Mouse (Mus musculus) CH12.LX (cell line): Measurements from ENCODE around the gene Ndufs2. TPM values are rescaled to one million over a fixed set of nuclear protein-coding genes. Genes with fewer than 3 reads are reported as not detected.

Source experiments
- DNase-seq: peaks from one replicate; pipeline ENCODE4 v3.0.0-alpha.2; 2013; ENCODE audit errors: extremely low read depth
- H3K27ac ChIP-seq: 2 replicates; pipeline ENCODE4 v1.5.1; 2012; ENCODE audit warnings: low read depth, mild to moderate bottlenecking, control low read depth, moderate library complexity; ENCODE audit not compliant: insufficient read depth
- H3K27me3 ChIP-seq: replicated peaks from 2 replicates; pipeline ENCODE3; 2012; ENCODE audit warnings: inconsistent platforms
- H3K36me3 ChIP-seq, 2 experiments: replicated peaks in 1 of 2; 2 replicates each; pipeline versions ENCODE3 to v1.6.1; 2012; ENCODE audit warnings: inconsistent platforms in 1 of 2, low read length in 1 of 2, mild to moderate bottlenecking in 1 of 2, mixed read lengths in 1 of 2, moderate library complexity in 1 of 2; ENCODE audit not compliant: control insufficient read depth in 1 of 2, insufficient read depth in 1 of 2
- H3K4me1 ChIP-seq, 2 experiments: 2 replicates each; pipeline ENCODE4 v1.6.1; 2012; ENCODE audit warnings: inconsistent platforms in 1 of 2, moderate library complexity in 1 of 2; ENCODE audit not compliant: insufficient read depth in 2 of 2, control insufficient read depth in 1 of 2
- H3K4me2 ChIP-seq: 2 replicates; pipeline ENCODE4 v1.6.1; 2012; ENCODE audit warnings: low read depth, mild to moderate bottlenecking, control low read depth; ENCODE audit not compliant: poor library complexity, insufficient read depth, severe bottlenecking
- H3K4me3 ChIP-seq, 3 experiments: fragments of 150-350 bp in 1 of 3; sonication (generic) in 1 of 3; replicated peaks in 1 of 3; 2 replicates each; pipeline versions ENCODE3 to v1.5.1; 2011 to 2012; ENCODE audit warnings: low read depth in 2 of 3, low read length in 2 of 3, mild to moderate bottlenecking in 2 of 3, moderate library complexity in 2 of 3, control low read depth in 1 of 3, improper control_type of control experiment in 1 of 3, inconsistent platforms in 1 of 3, mixed read lengths in 1 of 3; ENCODE audit not compliant: poor library complexity in 1 of 3
- H3K79me2 ChIP-seq: replicated peaks from 2 replicates; pipeline ENCODE4 v1.6.1; 2012; ENCODE audit warnings: mild to moderate bottlenecking, moderate library complexity; ENCODE audit not compliant: control insufficient read depth, poor library complexity, insufficient read depth, severe bottlenecking; ENCODE audit errors: extremely low read depth
- H3K9ac ChIP-seq: 2 replicates; pipeline ENCODE4 v1.6.1; 2012; ENCODE audit warnings: low read depth, mild to moderate bottlenecking, control low read depth, moderate library complexity; ENCODE audit not compliant: insufficient read depth
- H3K9me3 ChIP-seq: replicated peaks from 2 replicates; pipeline ENCODE3; 2012; ENCODE audit warnings: low read length, inconsistent platforms, mixed read lengths
- CHD1 ChIP-seq: IDR thresholded peaks from 2 replicates; pipeline ENCODE4 v1.6.1; 2012; ENCODE audit warnings: low read depth, low read length, improper control_type of control experiment, inconsistent platforms
- CHD2 ChIP-seq: IDR thresholded peaks from 2 replicates; pipeline ENCODE4 v1.6.1; 2011; ENCODE audit warnings: low read length, improper control_type of control experiment
- CTCF ChIP-seq, 2 experiments: IDR thresholded peaks in 1 of 2; conservative IDR thresholded peaks in 1 of 2; 2 replicates each; pipeline ENCODE4 v1.5.1; 2011 to 2012; ENCODE audit warnings: low read depth in 2 of 2, low read length in 2 of 2, improper control_type of control experiment in 1 of 2, inconsistent platforms in 1 of 2, mild to moderate bottlenecking in 1 of 2, moderate library complexity in 1 of 2
- EP300 ChIP-seq: IDR thresholded peaks from 2 replicates; pipeline ENCODE4 v1.6.1; 2011; ENCODE audit warnings: low read length, improper control_type of control experiment
- IRF4 ChIP-seq: IDR thresholded peaks from 2 replicates; pipeline ENCODE4 v1.6.1; 2014; ENCODE audit warnings: low read depth, mild to moderate bottlenecking, inconsistent platforms, low read length, improper control_type of control experiment
- MEF2A ChIP-seq: IDR thresholded peaks from 2 replicates; pipeline ENCODE4 v1.6.1; 2014; ENCODE audit warnings: low read depth, mild to moderate bottlenecking, inconsistent platforms, low read length, improper control_type of control experiment, borderline replicate concordance
- NELFE ChIP-seq: IDR thresholded peaks from 2 replicates; pipeline ENCODE4 v1.6.1; 2011; ENCODE audit warnings: low read depth, low read length, improper control_type of control experiment
- PAX5 ChIP-seq: IDR thresholded peaks from 2 replicates; pipeline ENCODE4 v1.6.1; 2012; ENCODE audit warnings: low read length, inconsistent platforms, mixed read lengths
- POLR2AphosphoS2 ChIP-seq: IDR thresholded peaks from 2 replicates; pipeline ENCODE4 v1.6.1; 2011; ENCODE audit warnings: low read depth, low read length, improper control_type of control experiment
- RAD21 ChIP-seq: IDR thresholded peaks from 2 replicates; pipeline ENCODE4 v1.6.1; 2011; ENCODE audit warnings: low read depth, mild to moderate bottlenecking, low read length, improper control_type of control experiment, moderate library complexity
- RCOR1 ChIP-seq: conservative IDR thresholded peaks from 2 replicates; pipeline ENCODE4 v1.6.1; 2012; ENCODE audit warnings: low read depth, mild to moderate bottlenecking, inconsistent platforms, low read length, improper control_type of control experiment
- SMC3 ChIP-seq: IDR thresholded peaks from 2 replicates; pipeline ENCODE4 v1.6.1; 2011; ENCODE audit warnings: low read depth, low read length, improper control_type of control experiment
- ZMIZ1 ChIP-seq: IDR thresholded peaks from 2 replicates; pipeline ENCODE4 v1.6.1; 2012; ENCODE audit warnings: low read depth, mild to moderate bottlenecking, inconsistent platforms, low read length, improper control_type of control experiment
- dilution Hi-C: fragments of 300-500 bp; cut with MboI; formaldehyde crosslinking; loops from 2 replicates; pipeline ENCODE4 v1.14.3; 2020; ENCODE audit warnings: low sequenced_read_pairs; ENCODE audit not compliant: extremely low pct_unique_long_range_greater_than_20kb, extremely low pct_ligation_motif_present
- in situ Hi-C: fragments of 300-500 bp; cut with MboI; formaldehyde crosslinking; loops from 3 replicates; pipeline ENCODE4 v1.14.3; 2019; ENCODE audit warnings: low sequenced_read_pairs, low pct_ligation_motif_present, low pct_unique_long_range_greater_than_20kb, mixed read lengths
- polyA plus RNA-seq: library from polyadenylated mRNA; unstranded; fragments of >175 nt; gene quantifications from 2 replicates; pipeline ENCODE4 v1.2.1, GENCODE M21; 2012; ENCODE audit warnings: low read depth; ENCODE audit not compliant: insufficient read length
- total RNA-seq, 2 experiments: library from RNA; depleted of rRNA; stranded (reverse); fragments of 300-350 nt in 1 of 2; fragments of >200 nt in 1 of 2; gene quantifications; 2 replicates each; pipeline ENCODE4 v1.2.3; 2012 to 2014

Gene Ndufs2
- total and polyA plus RNA-seq, 3 experiments: 242 to 265 (median 242) TPM

- no peak for DNase-seq
- TF ChIP-seq POLR2AphosphoS2 (no peak), IRF4 (no peak), NELFE (no peak), EP300 (no peak), CHD1 (no peak), CHD2 (no peak), MEF2A (no peak), RAD21 (no peak)
- no peak overlapping the region for H3K27ac ChIP-seq
- H3K36me3 ChIP-seq: peaks cover 77 to 94% of the 10 kb centered on the region in 2 experiments
- H3K9ac ChIP-seq: no peak overlapping the region
- dilution Hi-C loops (no loop called here), in situ Hi-C loops (no loop called here)
- H3K4me3 ChIP-seq: no peak overlapping the region
- H3K4me1 ChIP-seq: peaks cover 0 to 14% of the 10 kb centered on the region in 2 experiments; a peak in 2 of 4 replicates
- H3K27me3 ChIP-seq: no peaks in the 10 kb centered on the region
- peaks cover 10% of the 10 kb centered on the region for H3K79me2 ChIP-seq
- H3K4me2 ChIP-seq: no peak overlapping the region
- H3K9me3 ChIP-seq: no peaks in the 10 kb centered on the region
Measured at GRCm38 (mm10) chr1:171240911-171241310, 10.3 kb downstream of the Ndufs2 start.

DNA sequence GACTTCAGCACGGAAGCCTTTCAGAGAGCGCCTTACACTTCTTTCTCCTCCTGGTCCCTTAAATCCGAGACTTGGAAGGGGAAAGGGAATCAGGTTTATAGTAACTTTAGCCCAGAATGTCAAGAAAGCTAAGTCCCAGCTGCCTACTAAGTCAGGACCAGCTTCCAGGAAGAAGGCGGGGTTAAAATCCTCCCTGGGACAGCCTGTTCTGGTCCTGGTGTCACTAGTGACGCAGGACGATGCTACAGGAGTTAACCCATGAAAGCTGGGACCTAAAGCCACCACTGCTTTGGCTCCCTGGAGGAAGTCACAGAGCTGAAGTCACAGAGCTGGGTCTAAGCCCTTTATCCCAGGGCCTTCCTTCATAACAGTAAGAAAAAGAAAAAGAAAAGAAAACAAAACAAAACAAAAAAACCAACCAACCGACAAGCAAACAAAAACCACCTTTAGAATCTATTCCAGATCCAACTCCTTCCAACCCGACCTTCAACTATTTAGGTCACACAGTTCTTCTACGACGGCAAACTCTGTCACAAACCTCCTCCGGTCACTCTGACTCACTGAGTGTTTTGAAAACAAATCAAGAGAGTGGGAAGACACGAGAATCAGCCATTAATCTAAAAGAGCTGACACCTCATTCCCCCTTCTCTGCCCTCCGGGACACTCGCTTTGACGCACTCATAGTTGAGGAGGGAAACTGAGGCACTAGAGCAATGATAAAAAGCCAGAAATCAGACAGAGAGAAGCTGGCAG, 11.0 kb downstream of the Ndufs2 start:
- Histone ChIP-seq H3K9me3 (no peaks in the 10 kb centered on the region), H3K4me1 (peaks cover 0 to 9% of the 10 kb centered on the region in 2 experiments; a peak in 2 of 4 replicates), H3K27ac (no peak overlapping the region), H3K9ac (no peak overlapping the region), H3K4me3 (no peak overlapping the region), H3K36me3 (peaks cover 84 to 96% of the 10 kb centered on the region in 2 experiments), H3K79me2 (0 out of 2 replicates have a peak, but pooled peaks cover 4% of the 10 kb centered on the region), H3K27me3 (no peaks in the 10 kb centered on the region), H3K4me2 (no peak overlapping the region)
- dilution Hi-C loops (no loop called here), in situ Hi-C loops (no loop called here)
- DNase-seq: no peak
- no peak for TF ChIP-seq PAX5

- Histone ChIP-seq H3K36me3 (peaks cover 86 to 94% of the 10 kb centered on the region in 2 experiments), H3K9me3 (no peaks in the 10 kb centered on the region), H3K4me1 (peaks cover 0 to 18% of the 10 kb centered on the region in 2 experiments; a peak in 2 of 4 replicates), H3K27ac (no peak overlapping the region), H3K9ac (no peak overlapping the region), H3K4me2 (no peak overlapping the region), H3K4me3 (no peak overlapping the region), H3K27me3 (no peaks in the 10 kb centered on the region), H3K79me2 (no peaks in the 10 kb centered on the region)
- in situ Hi-C loops (no loop called here), dilution Hi-C loops (no loop called here)
- peak; percentile 87 for TF ChIP-seq SMC3
- no peak for TF ChIP-seq ZMIZ1
- no peak for TF ChIP-seq RCOR1
- TF ChIP-seq RAD21: peak; percentile 80
- peak; percentile 53 to 87; a peak in 3 of 4 replicates for TF ChIP-seq CTCF (conservative IDR thresholded peaks at IDR 0.05 in 1 of 2, IDR thresholded peaks at IDR 0.05 in 1 of 2; ENCODE audit: low read depth in 2 of 2, low read length in 2 of 2)
- DNase-seq: peak; percentile 65
Measured at GRCm38 (mm10) chr1:171238463-171238862, 12.7 kb downstream of the Ndufs2 start.
